Mouse (Mus musculus) stomach, postnatal 0 days (tissue): ENCODE data around the gene B3galt5.

ENCODE experiments used
- CTCF ChIP-seq: IDR thresholded peaks from 2 replicates; pipeline ENCODE4 v1.5.1; 2016; ENCODE audit warnings: antibody characterized with exemption, low read depth, mild to moderate bottlenecking, moderate library complexity
- EP300 ChIP-seq: optimal IDR thresholded peaks from 2 replicates; pipeline ENCODE3; 2016; ENCODE audit warnings: antibody characterized with exemption

DNA sequence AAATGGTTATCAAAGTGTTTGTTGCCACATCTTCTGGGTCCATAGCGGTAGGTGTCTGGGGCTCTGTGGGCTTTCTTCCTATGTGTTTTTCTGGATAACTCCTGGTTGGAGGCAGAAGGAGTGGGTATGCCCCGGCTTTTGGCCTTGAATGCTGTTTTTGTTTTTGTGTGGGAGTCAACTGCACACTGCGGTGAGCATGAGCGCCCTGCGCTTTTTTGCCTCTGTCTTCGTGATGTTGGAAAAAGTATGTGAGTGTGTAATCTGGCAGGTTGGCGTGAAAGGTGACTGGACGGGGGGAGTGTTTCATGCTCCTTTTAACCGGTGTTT, 34.9 kb upstream of the B3galt5 start:
- TF ChIP-seq EP300 (no peak), CTCF (no peak)
